1 mouse cellular context compared by ENCODE assay signal in genomic region chr8:4779254-4780055, GRCm38 (mm10).
TF ChIP-seq lines count a peak whose summit lies in the region.

Shcbp1 (minus strand) TSS chr8:4779567.

TF ChIP-seq in CH12.LX, 34 proteins besides CTCF, POLR2A, EP300 and RAD21 (continued from another document):
- TF ChIP-seq CHD1 (IDR thresholded peaks at IDR 0.05; ENCODE audit: low read depth, low read length) (no peak), SIN3A (IDR thresholded peaks at IDR 0.05; ENCODE audit: low read length) (peak; percentile 99), GABPA (IDR thresholded peaks at IDR 0.05; ENCODE audit: insufficient replicate concordance, low read depth, low read length) (peak; percentile 88)
TF ChIP-seq in CH12.LX: peak in this region for 16.
